Mouse (Mus musculus): ENCODE measurements around the gene Gm14443. TPM values are rescaled to one million over a fixed set of nuclear protein-coding genes. Genes with fewer than 3 reads are reported as not detected.
A peak's percentile ranks its signal among the peaks of the same experiment; 100 is the strongest.
"Not testable (repeated sequence)": the region's sequence is repeated elsewhere in the genome, so short reads cannot be mapped to it uniquely, and the experiment has no call there.

The Gm14443 gene
- polyA plus RNA-seq, 1 experiment from 2014 or later, result 1.2 TPM

DNA sequence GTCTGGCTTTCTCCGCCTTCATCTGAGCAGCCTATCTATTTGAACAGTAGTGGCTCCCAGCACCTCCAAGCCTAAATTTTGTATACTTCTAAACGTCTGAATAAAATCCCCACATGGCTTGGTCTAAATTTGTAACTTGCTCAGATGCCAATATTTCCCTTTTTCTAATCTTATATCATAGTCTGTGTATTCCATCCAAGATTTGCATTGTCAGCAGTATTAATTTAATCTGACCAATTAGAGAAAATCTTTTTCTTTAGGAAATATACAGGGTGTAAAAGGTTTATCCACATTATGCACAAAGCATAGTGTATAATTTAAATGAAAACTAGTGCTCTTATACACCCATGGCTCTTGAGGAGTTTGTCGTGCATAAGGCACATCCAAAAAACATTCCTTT is 17.0 kb downstream of the Gm14443 start:
- Histone ChIP-seq H3K27me3 (ENCODE audit: insufficient read depth, low read length) (no peaks in the 10 kb centered on the region), H3K4me2 (replicated peaks; ENCODE audit: low read depth, low read length) (no peak overlapping the region), H3K9ac (replicated peaks; ENCODE audit: low read length) (no peak overlapping the region), H3K9me3 (ENCODE audit: low read length) (peaks cover 22% of the 10 kb centered on the region), H3K4me3 (ENCODE audit: low read length) (no peak overlapping the region), H3K4me1 (ENCODE audit: insufficient read depth, low read length) (no peaks in the 10 kb centered on the region), H3K36me3 (ENCODE audit: insufficient read depth, low read length) (no peaks in the 10 kb centered on the region), H3K27ac (ENCODE audit: low read length) (no peak overlapping the region)
- 90% methylated on average over 3 of the region's 3 CpGs for WGBS
- no peak for ATAC-seq (ENCODE audit: low FRiP score, low TSS enrichment)

DNA sequence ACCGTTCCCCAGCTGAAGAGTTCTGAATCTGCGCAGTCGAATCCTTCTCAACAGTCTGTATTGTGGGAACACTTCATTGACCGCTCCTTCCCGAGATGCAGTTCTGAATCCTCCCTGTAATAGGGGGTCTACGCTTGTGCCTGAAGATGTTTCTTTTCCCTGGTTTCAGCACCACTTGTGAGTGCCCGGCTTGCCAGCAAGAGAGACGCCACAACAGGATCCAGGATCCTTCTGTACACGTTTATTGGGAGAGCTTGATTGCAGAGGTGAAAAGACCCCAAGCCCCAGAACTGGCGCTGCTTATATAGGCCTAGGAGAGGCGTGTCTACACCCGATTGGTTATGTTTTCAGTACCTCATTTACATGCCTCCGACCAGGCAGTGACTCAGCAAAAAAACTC is 19.0 kb downstream of the Gm14443 start:
- Histone ChIP-seq H3K9ac (replicated peaks; ENCODE audit: low read length) (no peak overlapping the region), H3K27me3 (ENCODE audit: insufficient read depth, low read length) (no peaks in the 10 kb centered on the region), H3K4me1 (ENCODE audit: insufficient read depth, low read length) (no peaks in the 10 kb centered on the region), H3K4me3 (ENCODE audit: low read length) (no peak overlapping the region), H3K36me3 (ENCODE audit: insufficient read depth, low read length) (no peaks in the 10 kb centered on the region), H3K9me3 (ENCODE audit: low read length) (peaks cover 22% of the 10 kb centered on the region), H3K27ac (ENCODE audit: low read length) (no peak overlapping the region), H3K4me2 (replicated peaks; ENCODE audit: low read depth, low read length) (no peak overlapping the region)
- no peak for ATAC-seq (ENCODE audit: low FRiP score, low TSS enrichment)
- WGBS, result 91% methylated on average over 13 of the region's 13 CpGs

GRCm38 (mm10) chr2:175141993-175142295 is 33.7 kb downstream of the Gm14443 start, which contains the start of gene Gm14399:
Gene Gm14399 (minus strand): TSS chr2:175142012.
- 0% methylated on average over 1 of the region's 2 CpGs for WGBS
- Histone ChIP-seq H3K4me3 (ENCODE audit: low read length) (peak within 1 kb of the TSS; percentile 50), H3K4me2 (replicated peaks; ENCODE audit: low read depth, low read length) (peak within 1 kb of the TSS; percentile 38), H3K9ac (replicated peaks; ENCODE audit: low read length) (peak within 1 kb of the TSS; percentile 48; the same call in 1 of the 2 replicates)
- not testable (repeated sequence) for H3K36me3 ChIP-seq (ENCODE audit: insufficient read depth, low read length); H3K27me3 ChIP-seq (ENCODE audit: insufficient read depth, low read length); H3K27ac ChIP-seq (ENCODE audit: low read length); H3K4me1 ChIP-seq (ENCODE audit: insufficient read depth, low read length); H3K9me3 ChIP-seq (ENCODE audit: low read length); ATAC-seq (ENCODE audit: low FRiP score, low TSS enrichment)

DNA sequence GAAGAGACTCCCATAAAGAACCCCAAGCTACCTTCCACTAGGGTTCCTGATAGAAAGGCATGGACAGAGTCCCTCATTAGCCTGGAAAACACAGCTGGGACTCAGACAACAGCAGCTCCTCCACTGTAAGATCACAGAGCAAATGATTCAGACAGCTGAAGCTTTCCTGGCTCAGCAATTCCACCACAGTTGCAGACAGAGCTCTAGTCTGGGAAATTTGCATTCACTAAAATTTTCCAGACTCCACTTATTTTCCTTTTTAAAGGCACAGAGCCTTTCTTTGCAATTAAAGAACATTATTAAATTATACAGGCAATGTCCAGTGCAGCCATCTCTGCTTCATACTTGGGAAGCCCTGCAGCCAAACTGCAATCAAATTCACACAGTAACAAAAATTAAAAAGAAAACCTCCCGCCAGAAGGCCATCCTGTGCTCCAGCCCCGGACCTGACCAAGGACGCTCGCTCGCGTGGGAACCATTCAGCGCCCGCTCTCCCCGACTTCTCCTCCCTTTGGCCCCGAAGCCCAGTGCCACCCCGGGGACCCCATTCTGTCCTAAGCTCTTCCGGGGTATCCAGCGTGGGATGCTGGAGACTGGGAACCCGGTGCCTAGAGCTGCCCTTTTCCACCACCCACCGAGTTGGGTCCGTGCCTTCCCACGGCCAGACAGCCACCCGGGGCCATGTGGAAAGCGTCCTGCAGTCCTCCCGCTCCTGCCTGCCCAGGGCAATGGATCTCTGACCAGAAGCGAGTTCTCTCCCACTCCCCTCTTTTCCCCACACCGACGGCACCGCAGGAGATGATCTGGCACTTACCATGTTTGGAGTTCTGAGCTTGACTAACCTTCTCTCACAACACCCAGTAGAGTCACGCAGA is 34.3 kb downstream of the Gm14443 start:
- peak overlapping the region; percentile 48; the same call in 1 of the 2 replicates for H3K9ac ChIP-seq (replicated peaks; ENCODE audit: low read length)
- H3K4me1 ChIP-seq (ENCODE audit: insufficient read depth, low read length); H3K9me3 ChIP-seq (ENCODE audit: low read length); H3K27me3 ChIP-seq (ENCODE audit: insufficient read depth, low read length); H3K27ac ChIP-seq (ENCODE audit: low read length); H3K36me3 ChIP-seq (ENCODE audit: insufficient read depth, low read length); ATAC-seq (ENCODE audit: low FRiP score, low TSS enrichment): not testable (repeated sequence)
- peak overlapping the region; percentile 38 for H3K4me2 ChIP-seq (replicated peaks; ENCODE audit: low read depth, low read length)
- peak overlapping the region; percentile 50 for H3K4me3 ChIP-seq (ENCODE audit: low read length)
- 4% methylated on average over 23 of the region's 25 CpGs for WGBS

DNA sequence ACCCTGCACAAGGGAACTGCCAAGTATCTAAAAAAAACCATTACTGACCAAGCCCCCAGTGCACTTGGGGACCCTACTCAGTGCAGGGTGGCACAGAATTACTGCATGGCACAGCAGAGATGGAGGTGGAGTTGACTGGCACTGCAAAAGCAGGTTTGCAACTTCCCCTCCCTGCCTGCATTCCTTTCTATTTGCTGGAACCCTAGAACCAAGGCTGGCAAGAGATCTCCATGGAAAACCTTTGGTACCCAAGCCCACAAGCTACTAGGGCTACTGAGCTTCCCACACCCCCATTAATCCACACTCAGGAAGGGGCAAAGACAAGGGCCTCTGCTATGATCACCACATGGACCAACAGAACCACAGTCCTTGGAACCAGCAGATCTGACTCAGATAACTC is 35.0 kb downstream of the Gm14443 start:
- H3K4me2 ChIP-seq (replicated peaks; ENCODE audit: low read depth, low read length); H3K36me3 ChIP-seq (ENCODE audit: insufficient read depth, low read length); H3K27me3 ChIP-seq (ENCODE audit: insufficient read depth, low read length); H3K4me1 ChIP-seq (ENCODE audit: insufficient read depth, low read length); H3K4me3 ChIP-seq (ENCODE audit: low read length); H3K9me3 ChIP-seq (ENCODE audit: low read length); H3K27ac ChIP-seq (ENCODE audit: low read length); ATAC-seq (ENCODE audit: low FRiP score, low TSS enrichment); H3K9ac ChIP-seq (replicated peaks; ENCODE audit: low read length): not testable (repeated sequence)

Other genes starting within 250 kb of the Gm14443 start
- gene Gm14444, start 165.6 kb downstream of the Gm14443 start, polyA plus RNA-seq (2015; fragmentation: Nextera tagmentation; extraction: Ambion mirVana), result not detected in 2 replicates
- 0.77 TPM in 1 of 2 replicates, not detected in the other for gene Gm14393, start 108.1 kb downstream of the Gm14443 start, polyA plus RNA-seq (2015; fragmentation: Nextera tagmentation; extraction: Ambion mirVana)
- 7.3 and 10.7 TPM in 2 replicates for gene Gm14399, start 33.9 kb downstream of the Gm14443 start, polyA plus RNA-seq (2015; fragmentation: Nextera tagmentation; extraction: Ambion mirVana)
- 5.6 and 8.1 TPM in 2 replicates for gene Gm14391, start 31.0 kb upstream of the Gm14443 start, polyA plus RNA-seq (2015; fragmentation: Nextera tagmentation; extraction: Ambion mirVana)
- 4.7 and 5.2 TPM in 2 replicates for gene Gm14440, start 99.3 kb upstream of the Gm14443 start, polyA plus RNA-seq (2015; fragmentation: Nextera tagmentation; extraction: Ambion mirVana)
- gene Gm4631, start 162.3 kb upstream of the Gm14443 start, polyA plus RNA-seq (2015; fragmentation: Nextera tagmentation; extraction: Ambion mirVana), result 19.7 and 21.8 TPM in 2 replicates
- 6.1 and 6.7 TPM in 2 replicates for gene Zfp968, start 196.6 kb upstream of the Gm14443 start, polyA plus RNA-seq (2015; fragmentation: Nextera tagmentation; extraction: Ambion mirVana)